18 mouse cellular contexts compared by ENCODE assay signal in genomic region chr15:103289600-103289999, GRCm38 (mm10). TPM values are rescaled to one million over a fixed set of nuclear protein-coding genes. Genes with fewer than 3 reads are reported as not detected.
DNase-seq lines count a peak whose midpoint lies in the region; ATAC-seq and TF ChIP-seq lines count a peak whose summit lies in the region.
"Had no signal": no experiment of that assay in that cellular context is flagged by ENCODE, and none has a peak within 500 bp of the region (broad histone marks: within the 10 kb centered on the region; RNA-seq: fewer than 3 reads in every experiment).

No protein-coding gene starts in this region.

- no peak overlapping the region for H3K4me2 ChIP-seq in forebrain, embryonic 12.5 days
- H3K4me2 ChIP-seq in forebrain, postnatal 0 days (ENCODE audit: low read depth), result no peak overlapping the region
- 0 out of 2 replicates have a peak overlapping the region, but pooled peaks have one; percentile 0 for H3K4me2 ChIP-seq in kidney, embryonic 16.5 days (replicated peaks; ENCODE audit: low read depth, low read length)
- 0 out of 2 replicates have a peak overlapping the region, but pooled peaks have one; percentile 7 for H3K4me2 ChIP-seq in limb, embryonic 13.5 days (replicated peaks)
- H3K4me2 ChIP-seq in neural tube, embryonic 14.5 days (ENCODE audit: low read depth, low read length), result no peak overlapping the region
- H3K4me2 ChIP-seq: liver, embryonic 15.5 days had no signal

- no peak for DNase-seq in forebrain, postnatal 0 days
- no peak for DNase-seq in kidney, postnatal 10 days
- DNase-seq in spleen, postnatal 14 days (ENCODE audit: low spot score in 2 of 2), result no peak
- DNase-seq in adrenal gland, adult (ENCODE audit: inconsistent age in 2 of 2, low spot score in 1 of 2), result no peak
- DNase-seq: adrenal gland, postnatal 10 days; cerebellum, postnatal 25 days; lung, postnatal 4 days; retina, postnatal 1 day; spleen, adult 18-20 months had no signal

- H3K4me1 ChIP-seq in forebrain, embryonic 12.5 days, result peaks cover 19% of the 10 kb centered on the region
- H3K4me1 ChIP-seq in forebrain, postnatal 0 days (ENCODE audit: insufficient read depth), result no peaks in the 10 kb centered on the region
- peaks cover 49% of the 10 kb centered on the region for H3K4me1 ChIP-seq in kidney, embryonic 16.5 days (ENCODE audit: insufficient read depth, low read length)
- H3K4me1 ChIP-seq in limb, embryonic 13.5 days, result peaks cover 72% of the 10 kb centered on the region
- H3K4me1 ChIP-seq in neural tube, embryonic 14.5 days (ENCODE audit: control insufficient read depth, insufficient read depth, low read length), result peaks cover 40% of the 10 kb centered on the region

- no peaks in the 10 kb centered on the region for H3K9me3 ChIP-seq in forebrain, embryonic 12.5 days
- H3K9me3 ChIP-seq in forebrain, postnatal 0 days (ENCODE audit: low read length), result no peaks in the 10 kb centered on the region
- H3K9me3 ChIP-seq in kidney, embryonic 16.5 days (ENCODE audit: low read length), result no peaks in the 10 kb centered on the region
- H3K9me3 ChIP-seq in limb, embryonic 13.5 days, result no peaks in the 10 kb centered on the region
- no peaks in the 10 kb centered on the region for H3K9me3 ChIP-seq in neural tube, embryonic 14.5 days (ENCODE audit: control insufficient read depth, low read length)
- H3K9me3 ChIP-seq: liver, embryonic 15.5 days had no signal

- ATAC-seq in forebrain, embryonic 12.5 days (ENCODE audit: low FRiP score), result no peak
- ATAC-seq in forebrain, postnatal 0 days, result no peak
- peak; percentile 37; the same call in 1 of the 2 replicates for ATAC-seq in kidney, embryonic 16.5 days (ENCODE audit: low FRiP score, low TSS enrichment)
- peak; percentile 60 for ATAC-seq in limb, embryonic 13.5 days (ENCODE audit: low FRiP score, low read depth)
- peak; percentile 25; the same call in 1 of the 2 replicates for ATAC-seq in neural tube, embryonic 14.5 days (ENCODE audit: low read depth)

- H3K27me3 ChIP-seq in forebrain, embryonic 12.5 days, result no peaks in the 10 kb centered on the region
- H3K27me3 ChIP-seq in forebrain, postnatal 0 days (ENCODE audit: insufficient read depth, low read length), result no peaks in the 10 kb centered on the region
- H3K27me3 ChIP-seq in kidney, embryonic 16.5 days (ENCODE audit: insufficient read depth, low read length), result no peaks in the 10 kb centered on the region
- H3K27me3 ChIP-seq in limb, embryonic 13.5 days, result no peaks in the 10 kb centered on the region
- H3K27me3 ChIP-seq in neural tube, embryonic 14.5 days (ENCODE audit: control insufficient read depth, insufficient read depth, low read length), result no peaks in the 10 kb centered on the region
- H3K27me3 ChIP-seq: liver, embryonic 15.5 days had no signal

- H3K27ac ChIP-seq in forebrain, embryonic 12.5 days, result peak overlapping the region; percentile 38
- no peak overlapping the region for H3K27ac ChIP-seq in forebrain, postnatal 0 days (ENCODE audit: low read depth, low read length)
- peak overlapping the region; percentile 88 for H3K27ac ChIP-seq in kidney, embryonic 16.5 days (ENCODE audit: low read length)
- peak overlapping the region; percentile 66 for H3K27ac ChIP-seq in limb, embryonic 13.5 days
- H3K27ac ChIP-seq in neural tube, embryonic 14.5 days (ENCODE audit: low read depth, low read length), result peak overlapping the region; percentile 71; the same call in 1 of the 2 replicates
- H3K27ac ChIP-seq: left cerebral cortex, adult 2 months; liver, embryonic 15.5 days had no signal

- 47% methylated on average over 5 of the region's 5 CpGs for WGBS in forebrain, embryonic 12.5 days
- 38% methylated on average over 5 of the region's 5 CpGs for WGBS in forebrain, postnatal 0 days
- 21% methylated on average over 5 of the region's 5 CpGs for WGBS in kidney, embryonic 16.5 days
- WGBS in limb, embryonic 13.5 days, result 14% methylated on average over 5 of the region's 5 CpGs
- 13% methylated on average over 5 of the region's 5 CpGs for WGBS in neural tube, embryonic 14.5 days

- H3K36me3 ChIP-seq in forebrain, embryonic 12.5 days (replicated peaks), result peaks cover 43% of the 10 kb centered on the region
- H3K36me3 ChIP-seq in forebrain, postnatal 0 days (ENCODE audit: insufficient read depth), result peaks cover 36% of the 10 kb centered on the region
- peaks cover 30% of the 10 kb centered on the region for H3K36me3 ChIP-seq in kidney, embryonic 16.5 days (ENCODE audit: insufficient read depth, low read length)
- H3K36me3 ChIP-seq in limb, embryonic 13.5 days, result peaks cover 45% of the 10 kb centered on the region
- H3K36me3 ChIP-seq in neural tube, embryonic 14.5 days (ENCODE audit: control insufficient read depth, insufficient read depth, low read length), result no peaks in the 10 kb centered on the region

- no peak for TF ChIP-seq CTCF in forebrain, postnatal 0 days (IDR thresholded peaks at IDR 0.05; ENCODE audit: low read depth)

- no peak overlapping the region for H3K9ac ChIP-seq in forebrain, embryonic 12.5 days
- H3K9ac ChIP-seq in forebrain, postnatal 0 days, result no peak overlapping the region
- H3K9ac ChIP-seq in kidney, embryonic 16.5 days (replicated peaks; ENCODE audit: low read length), result no peak overlapping the region; the same call in none of the 2 replicates
- peak overlapping the region; percentile 14; the same call in 1 of the 2 replicates for H3K9ac ChIP-seq in limb, embryonic 13.5 days
- H3K9ac ChIP-seq in neural tube, embryonic 14.5 days (replicated peaks; ENCODE audit: low read depth, low read length), result no peak overlapping the region
- H3K9ac ChIP-seq: liver, embryonic 15.5 days had no signal

- H3K4me3 ChIP-seq in forebrain, embryonic 12.5 days (replicated peaks), result no peak overlapping the region
- H3K4me3 ChIP-seq in forebrain, postnatal 0 days (ENCODE audit: low read depth, low read length), result no peak overlapping the region
- H3K4me3 ChIP-seq in kidney, embryonic 16.5 days (ENCODE audit: low read length), result no peak overlapping the region
- no peak overlapping the region for H3K4me3 ChIP-seq in limb, embryonic 13.5 days
- no peak overlapping the region for H3K4me3 ChIP-seq in neural tube, embryonic 14.5 days (ENCODE audit: low read depth, low read length)
- H3K4me3 ChIP-seq: left cerebral cortex, adult 2 months; liver, embryonic 15.5 days; myocyte had no signal

RNA-seq across cellular contexts. Expression of gene Copz1, which starts 17.1 kb away (rescaled TPM):
- polyA plus RNA-seq in forebrain, embryonic 12.5 days (2016; fragmentation: Nextera tagmentation; extraction: Ambion mirVana), result 226 and 228 TPM in 2 replicates
- total RNA-seq in forebrain, postnatal 0 days (2014; rRNA removed), result 120 and 147 TPM in 2 replicates
- polyA plus RNA-seq in forebrain, postnatal 0 days (2015; fragmentation: Nextera tagmentation; extraction: Ambion mirVana), result 209 and 217 TPM in 2 replicates
- 324 and 333 TPM in 2 replicates for polyA plus RNA-seq in kidney, embryonic 16.5 days (2015; fragmentation: Nextera tagmentation; extraction: Ambion mirVana)
- 283 TPM in 2 replicates for polyA plus RNA-seq in limb, embryonic 13.5 days (2015; fragmentation: Nextera tagmentation; extraction: Ambion mirVana)
- polyA plus RNA-seq in neural tube, embryonic 14.5 days (2014; fragmentation: Nextera tagmentation; extraction: Ambion mirVana), result 195 and 216 TPM in 2 replicates

RNA-seq across cellular contexts. Expression of gene Gpr84, which starts 20.8 kb away (rescaled TPM):
- polyA plus RNA-seq in forebrain, embryonic 12.5 days (2016; fragmentation: Nextera tagmentation; extraction: Ambion mirVana), result 0.10 and 0.37 TPM in 2 replicates
- 0.29 and 0.54 TPM in 2 replicates for total RNA-seq in forebrain, postnatal 0 days (2014; rRNA removed)
- polyA plus RNA-seq in forebrain, postnatal 0 days (2015; fragmentation: Nextera tagmentation; extraction: Ambion mirVana), result 0.31 and 0.33 TPM in 2 replicates
- polyA plus RNA-seq in kidney, embryonic 16.5 days (2015; fragmentation: Nextera tagmentation; extraction: Ambion mirVana), result 0.30 and 0.67 TPM in 2 replicates
- polyA plus RNA-seq in limb, embryonic 13.5 days (2015; fragmentation: Nextera tagmentation; extraction: Ambion mirVana), result 0.34 and 0.41 TPM in 2 replicates
- 0.35 and 0.40 TPM in 2 replicates for polyA plus RNA-seq in neural tube, embryonic 14.5 days (2014; fragmentation: Nextera tagmentation; extraction: Ambion mirVana)
- total RNA-seq: adrenal gland, postnatal 10 days; heart, postnatal 25 days had no signal

RNA-seq across cellular contexts. Expression of gene Nfe2, which starts 31.4 kb away (rescaled TPM):
- 2.1 and 3.4 TPM in 2 replicates for polyA plus RNA-seq in forebrain, embryonic 12.5 days (2016; fragmentation: Nextera tagmentation; extraction: Ambion mirVana)
- 0.85 and 1.6 TPM in 2 replicates for total RNA-seq in forebrain, postnatal 0 days (2014; rRNA removed)
- 0.30 and 0.34 TPM in 2 replicates for polyA plus RNA-seq in forebrain, postnatal 0 days (2015; fragmentation: Nextera tagmentation; extraction: Ambion mirVana)
- polyA plus RNA-seq in kidney, embryonic 16.5 days (2015; fragmentation: Nextera tagmentation; extraction: Ambion mirVana), result 3.8 and 4.2 TPM in 2 replicates
- polyA plus RNA-seq in limb, embryonic 13.5 days (2015; fragmentation: Nextera tagmentation; extraction: Ambion mirVana), result 2.8 and 3.8 TPM in 2 replicates
- polyA plus RNA-seq in neural tube, embryonic 14.5 days (2014; fragmentation: Nextera tagmentation; extraction: Ambion mirVana), result 1.9 and 2.0 TPM in 2 replicates
- total RNA-seq: layer of hippocampus, adult 18-20 months; left cerebral cortex, adult 2 months had no signal

RNA-seq across cellular contexts. Expression of gene Hnrnpa1, which starts 49.4 kb away (rescaled TPM):
- 1,521 and 1,527 TPM in 2 replicates for polyA plus RNA-seq in forebrain, embryonic 12.5 days (2016; fragmentation: Nextera tagmentation; extraction: Ambion mirVana)
- 205 and 270 TPM in 2 replicates for total RNA-seq in forebrain, postnatal 0 days (2014; rRNA removed)
- polyA plus RNA-seq in forebrain, postnatal 0 days (2015; fragmentation: Nextera tagmentation; extraction: Ambion mirVana), result 653 and 670 TPM in 2 replicates
- polyA plus RNA-seq in kidney, embryonic 16.5 days (2015; fragmentation: Nextera tagmentation; extraction: Ambion mirVana), result 831 and 924 TPM in 2 replicates
- 1,120 and 1,163 TPM in 2 replicates for polyA plus RNA-seq in limb, embryonic 13.5 days (2015; fragmentation: Nextera tagmentation; extraction: Ambion mirVana)
- 635 and 713 TPM in 2 replicates for polyA plus RNA-seq in neural tube, embryonic 14.5 days (2014; fragmentation: Nextera tagmentation; extraction: Ambion mirVana)

RNA-seq across cellular contexts. Expression of gene Cbx5, which starts 50.0 kb away (rescaled TPM):
- polyA plus RNA-seq in forebrain, embryonic 12.5 days (2016; fragmentation: Nextera tagmentation; extraction: Ambion mirVana), result 233 and 250 TPM in 2 replicates
- total RNA-seq in forebrain, postnatal 0 days (2014; rRNA removed), result 139 and 181 TPM in 2 replicates
- 74.1 and 90.4 TPM in 2 replicates for polyA plus RNA-seq in forebrain, postnatal 0 days (2015; fragmentation: Nextera tagmentation; extraction: Ambion mirVana)
- polyA plus RNA-seq in kidney, embryonic 16.5 days (2015; fragmentation: Nextera tagmentation; extraction: Ambion mirVana), result 109 and 120 TPM in 2 replicates
- polyA plus RNA-seq in limb, embryonic 13.5 days (2015; fragmentation: Nextera tagmentation; extraction: Ambion mirVana), result 153 and 166 TPM in 2 replicates
- polyA plus RNA-seq in neural tube, embryonic 14.5 days (2014; fragmentation: Nextera tagmentation; extraction: Ambion mirVana), result 132 and 143 TPM in 2 replicates

Comparison
In these comparisons a context has a peak if more than half of its experiments do, and no peak if none do; other contexts are left out.
1. ATAC-seq: peak in kidney, embryonic 16.5 days (single experiment), limb, embryonic 13.5 days (single experiment) and neural tube, embryonic 14.5 days (single experiment); none in forebrain, embryonic 12.5 days (single experiment) and forebrain, postnatal 0 days (single experiment).
2. H3K4me2 ChIP-seq: peak in kidney, embryonic 16.5 days (single experiment) and limb, embryonic 13.5 days (single experiment); none in forebrain, embryonic 12.5 days (single experiment), forebrain, postnatal 0 days (single experiment) and neural tube, embryonic 14.5 days (single experiment).